Mouse (Mus musculus): ENCODE results near the gene Spp2. TPM values are rescaled to one million over a fixed set of nuclear protein-coding genes. Genes with fewer than 3 reads are reported as not detected.

The Spp2 gene
- polyA plus RNA-seq (2012; rRNA removed), result 1.4 TPM in 2 replicates

DNA sequence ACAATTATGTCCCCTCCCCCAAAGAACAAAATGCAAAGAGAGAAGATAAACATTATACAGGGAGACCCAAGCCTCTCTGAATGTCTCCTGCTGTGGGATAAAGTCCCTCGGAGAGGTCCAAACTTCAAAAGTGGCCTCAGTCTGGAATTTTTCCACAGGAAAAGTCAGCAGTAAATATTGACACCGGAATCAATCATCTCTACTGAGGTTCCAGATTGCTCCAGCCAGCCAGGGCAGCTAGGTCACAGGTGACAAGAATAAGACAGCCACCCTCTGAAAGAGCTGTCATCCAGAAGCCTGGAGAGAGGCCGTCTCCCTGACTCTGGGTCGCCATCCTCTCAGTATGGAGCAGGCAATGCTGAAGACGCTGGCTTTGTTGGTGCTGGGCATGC is at the start of gene Spp2:
TSS of gene Spp2 (plus strand) at position 155 of the 392 bp plus-strand sequence.
- DNase-seq (ENCODE audit: extremely low spot score in 1 of 2, low spot score in 1 of 2), result no peak

DNA sequence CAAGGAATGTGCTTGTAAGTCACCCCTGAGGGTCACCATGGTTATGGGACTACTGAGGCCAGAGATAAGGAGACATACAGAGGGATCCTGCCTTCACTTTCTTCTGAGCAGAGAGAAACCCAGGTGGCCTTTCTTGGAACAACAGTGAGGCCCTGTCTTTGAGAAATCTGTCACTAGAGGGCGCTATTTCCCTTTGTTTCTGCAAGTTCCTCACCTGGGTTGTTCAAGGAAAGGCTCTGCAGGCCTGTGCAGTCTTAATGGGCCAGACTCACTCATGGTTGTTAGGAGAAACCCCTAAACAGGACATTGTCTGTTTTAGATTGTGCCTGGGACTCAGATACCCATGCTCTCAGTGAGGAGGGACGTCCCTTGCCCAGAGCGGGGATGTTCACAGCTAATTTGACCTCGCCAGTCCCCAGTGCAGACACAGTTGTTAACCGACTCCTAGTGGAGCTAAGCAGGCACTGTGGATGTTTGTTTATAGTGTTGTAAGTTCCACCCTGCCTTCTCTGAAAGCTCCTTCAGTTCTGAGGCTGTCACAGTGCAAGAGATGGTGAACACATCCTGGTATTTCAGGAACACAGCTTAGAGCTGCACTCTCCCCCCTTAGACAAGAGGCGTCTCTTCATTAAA is 49.2 kb upstream of the Spp2 start:
- peak; percentile 14 to 91 for DNase-seq (ENCODE audit: extremely low spot score in 1 of 2, low spot score in 1 of 2)

DNA sequence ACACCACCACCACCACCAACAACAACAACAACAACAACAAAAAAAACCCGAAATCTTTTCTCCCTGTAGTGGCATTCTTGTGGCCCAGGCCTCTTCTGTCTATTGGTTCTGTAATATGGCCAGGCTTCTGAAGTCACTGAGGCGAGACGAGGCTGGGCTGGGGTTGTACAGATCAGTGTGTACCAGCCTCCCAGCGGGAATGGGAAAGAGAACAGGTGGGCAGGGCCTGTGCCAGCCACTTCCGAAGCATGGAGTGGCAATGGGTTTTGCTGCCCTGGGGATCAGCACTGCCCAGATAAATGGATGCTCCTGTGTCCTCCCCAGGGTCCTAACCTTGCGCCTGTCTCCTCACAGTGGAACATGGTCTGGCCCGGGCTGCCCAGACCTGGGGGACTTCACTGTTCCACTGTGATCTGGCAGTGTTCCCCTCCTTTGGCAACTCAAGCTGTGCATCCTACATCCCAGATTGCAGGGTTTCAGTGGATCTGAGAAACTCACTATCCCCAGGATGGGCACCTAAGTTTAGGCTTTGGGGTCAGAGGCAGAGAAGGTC is 48.6 kb upstream of the Spp2 start:
- DNase-seq (ENCODE audit: extremely low spot score in 1 of 2, low spot score in 1 of 2), result no peak

DNA sequence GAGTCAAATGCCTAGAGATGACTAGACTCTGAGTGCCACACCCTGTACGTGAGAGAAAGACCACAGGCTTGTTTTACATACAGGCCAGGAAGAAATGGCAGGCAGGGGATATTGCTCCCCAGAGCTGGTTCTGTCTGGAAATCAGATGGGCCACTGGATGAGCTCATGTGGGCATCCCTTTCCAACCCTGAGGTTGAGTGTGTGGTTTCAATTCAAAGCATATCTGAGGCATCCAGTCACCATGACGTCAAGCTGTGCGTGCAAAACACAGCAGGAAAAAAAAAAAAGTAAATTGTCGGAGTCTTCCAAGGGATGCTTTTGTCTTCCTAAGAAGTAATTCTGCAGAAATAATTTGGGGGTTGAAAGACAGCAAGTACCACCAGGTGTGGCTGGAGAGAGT is 45.7 kb upstream of the Spp2 start:
- DNase-seq (ENCODE audit: extremely low spot score in 1 of 2, low spot score in 1 of 2), result no peak

DNA sequence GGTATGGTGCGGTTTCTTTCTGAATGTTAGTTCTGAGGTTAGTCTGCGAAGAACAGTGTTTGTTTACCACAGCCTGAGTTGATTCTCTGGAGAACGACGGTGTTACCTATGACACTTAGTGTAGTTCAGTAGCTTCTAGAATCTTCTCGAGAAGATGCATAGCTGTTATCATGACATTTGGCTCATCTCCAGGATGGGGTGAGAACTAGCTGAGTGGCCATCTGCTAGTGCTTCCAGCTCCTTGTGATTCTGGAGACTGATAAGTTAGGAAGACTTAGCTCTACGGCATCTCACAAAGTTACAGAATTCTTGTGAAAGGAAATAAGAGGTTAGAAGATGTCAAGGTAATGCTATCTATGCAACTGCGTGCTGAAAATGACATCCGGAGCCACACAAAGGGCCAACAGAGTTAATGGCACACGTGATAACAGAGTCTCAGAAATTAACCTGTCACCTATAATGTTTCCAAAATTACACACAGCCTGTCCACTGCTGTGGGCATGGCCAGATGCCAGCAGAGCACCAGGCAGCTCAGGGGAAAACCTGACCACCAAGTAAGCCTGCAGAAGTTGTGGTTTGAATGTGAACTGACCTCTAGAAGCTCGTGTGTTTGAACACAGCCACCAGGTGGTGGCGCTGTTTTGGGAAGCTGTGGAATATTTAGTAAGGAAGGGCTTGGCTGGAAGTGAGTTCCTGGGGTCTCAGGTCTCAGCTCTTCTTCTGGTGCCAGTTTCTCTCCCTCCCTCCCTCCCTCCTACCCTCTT is 39.7 kb upstream of the Spp2 start:
- no peak for DNase-seq (ENCODE audit: extremely low spot score in 1 of 2, low spot score in 1 of 2)

DNA sequence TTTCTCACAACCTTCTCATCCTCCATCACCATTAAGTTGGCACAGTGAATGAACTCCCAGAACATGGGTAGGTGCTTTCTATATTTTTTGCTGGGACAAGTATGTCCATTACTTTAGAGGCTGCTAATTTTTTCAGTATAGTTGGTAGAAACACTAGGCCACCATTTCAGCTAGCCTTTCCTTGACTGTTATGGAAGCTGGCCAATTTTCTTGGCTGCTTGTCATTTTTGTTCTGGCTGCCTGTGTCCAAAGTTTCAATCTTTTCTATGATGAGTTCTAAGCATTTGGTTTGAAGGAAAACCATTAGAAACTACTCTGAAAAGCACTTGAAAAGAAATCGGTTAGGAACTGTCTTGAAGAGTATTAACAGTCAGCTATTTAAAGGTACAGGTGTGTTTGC is 28.3 kb upstream of the Spp2 start:
- DNase-seq (ENCODE audit: extremely low spot score in 1 of 2, low spot score in 1 of 2), result no peak

DNA sequence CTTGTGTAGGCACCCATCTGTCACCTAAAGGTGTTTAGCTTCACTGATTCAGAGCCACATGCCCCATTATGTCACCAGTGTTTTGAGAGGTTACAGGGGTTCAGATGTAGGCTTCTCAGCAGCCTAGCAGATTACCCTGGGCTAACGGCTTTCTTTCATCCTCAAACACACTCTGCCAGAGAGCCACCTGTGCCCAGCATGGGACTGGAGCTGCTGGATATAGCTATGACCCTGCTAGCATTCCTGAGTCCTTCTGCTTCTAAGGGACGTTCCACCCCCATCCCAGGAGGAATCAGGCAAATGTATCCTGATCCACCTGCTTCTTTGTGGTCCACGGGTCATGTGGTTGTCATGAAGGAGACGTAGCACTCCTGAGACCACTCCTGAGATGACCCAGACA is 15.1 kb upstream of the Spp2 start:
- no peak for DNase-seq (ENCODE audit: extremely low spot score in 1 of 2, low spot score in 1 of 2)

DNA sequence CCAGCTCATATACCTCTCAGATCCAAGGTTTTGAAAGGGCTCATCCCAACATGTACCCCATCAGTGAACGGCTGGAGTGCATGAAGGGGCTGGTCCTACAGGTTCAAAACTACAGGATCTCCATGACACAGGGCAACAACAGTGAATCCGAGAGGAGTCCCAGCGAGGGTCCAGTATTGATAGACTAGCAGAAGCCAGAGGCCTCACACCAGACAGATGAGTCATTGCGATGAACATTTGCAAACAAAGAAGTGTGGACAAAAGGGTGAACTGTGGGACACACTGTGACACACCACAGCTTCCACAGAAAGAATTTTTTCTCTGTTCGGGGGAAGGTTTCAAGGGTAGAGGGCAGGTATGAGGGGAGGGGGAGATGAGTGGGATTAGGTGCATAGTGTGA is 13.4 kb upstream of the Spp2 start:
- no peak for DNase-seq (ENCODE audit: extremely low spot score in 1 of 2, low spot score in 1 of 2)

DNA sequence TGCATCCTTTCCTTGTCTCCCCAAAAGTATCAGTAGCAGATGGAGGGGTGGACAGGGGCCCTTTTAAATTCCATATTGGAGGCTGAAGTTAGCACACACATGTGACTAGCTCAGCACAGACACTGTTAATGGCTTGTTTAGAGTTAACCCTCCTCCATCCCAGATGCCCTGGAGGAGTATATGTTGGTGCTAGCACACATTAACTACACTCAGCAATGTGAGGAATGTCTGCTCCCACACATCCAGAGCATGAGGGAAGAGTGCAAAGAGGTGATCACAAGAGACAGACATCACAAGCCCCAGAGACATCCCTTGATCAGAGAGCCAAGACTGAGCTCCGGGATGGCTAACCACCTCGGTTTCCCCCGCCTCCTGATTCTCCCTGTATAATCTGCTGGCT is 3.4 kb upstream of the Spp2 start:
- peak in 1 of 2 experiments; percentile 33 for DNase-seq (ENCODE audit: extremely low spot score in 1 of 2, low spot score in 1 of 2)

DNA sequence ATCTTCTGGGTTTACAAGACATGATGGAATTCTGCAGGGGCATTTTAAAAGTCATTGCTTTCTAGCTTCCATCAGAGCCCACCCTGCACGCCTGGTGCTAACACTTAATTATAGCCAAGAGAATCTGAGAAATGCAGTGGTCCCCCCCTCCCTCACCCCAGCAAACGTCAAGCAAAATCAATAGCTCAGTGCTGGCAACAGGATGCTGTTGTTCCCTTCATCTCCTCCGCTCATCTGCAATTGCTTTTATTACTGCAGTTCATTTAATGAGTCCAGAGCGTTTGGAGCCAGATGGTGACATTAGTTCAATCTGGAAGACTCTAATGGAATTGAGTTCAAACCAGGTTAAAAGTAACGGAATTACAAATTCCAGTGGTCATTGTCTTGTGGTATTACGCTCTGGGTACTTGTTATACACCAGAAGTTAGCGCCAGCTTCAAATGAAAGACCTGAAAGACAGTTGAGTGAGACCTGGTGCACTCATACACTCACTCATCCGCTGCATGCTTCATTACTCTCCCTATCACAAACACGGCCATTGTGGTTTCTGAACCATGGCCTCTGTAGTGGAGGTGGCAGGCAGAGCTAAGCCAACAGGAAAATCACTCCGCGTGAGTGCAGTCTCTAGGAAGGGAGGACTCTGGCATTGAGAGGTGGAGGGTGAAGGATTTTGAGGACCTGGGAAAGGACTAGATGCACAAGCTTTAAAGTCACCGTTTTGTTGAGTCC is 519 bp upstream of the Spp2 start:
- no peak for DNase-seq (ENCODE audit: extremely low spot score in 1 of 2, low spot score in 1 of 2)

DNA sequence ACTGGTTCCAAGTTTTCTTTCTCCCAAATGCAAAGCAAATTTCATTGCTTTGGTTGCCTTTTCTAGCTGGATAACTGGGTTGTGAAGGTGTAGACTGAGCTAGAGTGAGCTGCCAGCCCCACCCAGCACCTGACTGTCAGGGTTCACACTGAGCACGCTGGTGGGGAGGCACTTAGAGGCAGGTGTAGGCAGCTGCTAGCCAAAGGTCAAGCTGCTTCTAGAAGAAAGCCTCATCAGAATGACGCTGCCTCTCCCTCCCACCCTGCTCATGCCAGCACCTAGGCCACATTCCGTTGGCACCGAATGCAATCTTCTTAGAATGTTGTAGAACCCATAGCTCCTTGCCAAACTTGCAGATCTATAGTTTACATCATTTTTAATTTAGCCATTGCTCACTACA is 1.6 kb downstream of the Spp2 start:
- no peak for DNase-seq (ENCODE audit: extremely low spot score in 1 of 2, low spot score in 1 of 2)

DNA sequence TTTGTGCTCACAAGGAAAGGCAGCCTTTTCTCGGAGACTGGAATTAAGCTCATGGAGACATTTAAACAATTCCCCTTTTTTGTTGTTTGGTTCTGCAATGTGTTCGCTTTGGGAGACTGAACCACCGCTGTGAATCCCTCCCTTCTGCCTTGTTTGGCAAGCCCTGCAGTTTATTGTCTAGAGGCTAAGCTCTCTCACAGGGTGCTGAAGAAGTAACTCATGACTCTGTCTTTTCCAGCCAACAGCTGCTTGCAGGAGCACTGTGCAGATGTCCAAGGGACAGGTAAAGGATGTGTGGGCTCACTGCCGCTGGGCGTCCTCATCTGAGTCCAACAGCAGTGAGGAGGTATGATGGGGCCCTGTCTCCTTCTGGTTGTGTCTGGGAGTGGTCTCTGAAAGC is 5.3 kb downstream of the Spp2 start:
- no peak for DNase-seq (ENCODE audit: extremely low spot score in 1 of 2, low spot score in 1 of 2)

DNA sequence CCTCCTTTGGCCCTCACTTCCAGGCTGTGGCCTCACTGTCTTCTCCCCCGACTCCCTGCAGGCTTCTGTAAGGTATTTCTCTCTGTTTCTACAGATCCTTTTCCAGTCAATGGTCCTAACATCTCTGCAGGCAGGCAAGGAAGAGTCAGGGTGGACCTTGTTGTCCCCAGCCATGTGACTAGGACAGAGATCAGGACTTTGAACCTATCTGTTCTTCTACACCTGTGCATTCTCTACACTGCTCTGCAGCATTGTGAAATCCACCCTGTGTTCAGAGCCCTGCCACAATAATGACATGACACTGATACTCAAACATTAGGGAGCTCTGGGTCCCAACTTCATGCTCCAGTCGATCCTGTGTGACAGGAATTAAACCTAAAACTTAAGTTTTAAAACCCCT is 12.2 kb downstream of the Spp2 start:
- DNase-seq (ENCODE audit: extremely low spot score in 1 of 2, low spot score in 1 of 2), result no peak

DNA sequence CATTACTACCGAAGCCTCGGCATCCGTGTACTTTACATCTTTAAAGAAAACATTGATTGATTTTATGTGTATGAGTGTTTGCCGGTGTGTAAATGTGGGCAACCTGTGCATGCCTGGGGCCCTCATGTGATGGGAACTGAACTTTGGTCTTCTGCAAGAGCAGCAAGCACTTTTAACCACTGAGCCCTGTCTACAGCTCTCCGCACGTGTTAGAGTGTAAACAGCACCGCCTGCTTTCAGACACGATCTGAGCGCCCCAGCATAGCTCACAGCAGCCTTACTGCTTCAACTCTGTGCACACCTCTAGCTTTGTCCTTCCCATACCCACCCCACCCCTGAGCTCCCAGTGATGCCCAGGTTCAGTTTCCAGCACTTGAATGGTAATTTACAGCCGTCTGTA is 15.3 kb downstream of the Spp2 start:
- DNase-seq (ENCODE audit: extremely low spot score in 1 of 2, low spot score in 1 of 2), result no peak

DNA sequence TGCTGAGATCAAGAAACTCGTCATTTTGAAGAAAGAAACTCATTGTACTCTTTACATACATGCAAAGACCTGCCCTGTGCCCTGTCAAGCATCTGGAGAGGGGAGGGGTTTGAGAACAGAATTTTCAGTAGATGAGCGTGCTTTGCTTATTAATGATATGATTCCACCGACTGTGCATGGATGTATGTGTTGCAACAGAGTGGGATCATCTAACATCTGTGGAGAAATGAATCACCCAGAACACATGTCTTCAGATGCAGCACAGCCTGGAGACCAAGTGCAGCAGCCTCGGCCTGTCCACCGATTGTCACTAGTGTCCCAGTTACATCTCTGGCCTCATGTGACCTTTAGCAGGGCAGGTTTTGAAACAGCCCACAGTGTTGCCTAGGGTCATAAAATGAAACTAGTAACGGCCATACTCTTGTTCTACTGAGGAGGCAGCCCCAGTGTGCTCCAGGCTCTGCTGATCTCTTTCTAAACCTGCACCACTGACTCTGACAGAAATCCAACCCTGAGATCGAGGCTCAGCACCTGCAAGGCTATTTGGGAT is 16.2 kb downstream of the Spp2 start:
- peak in 1 of 2 experiments; percentile 14 for DNase-seq (ENCODE audit: extremely low spot score in 1 of 2, low spot score in 1 of 2)

DNA sequence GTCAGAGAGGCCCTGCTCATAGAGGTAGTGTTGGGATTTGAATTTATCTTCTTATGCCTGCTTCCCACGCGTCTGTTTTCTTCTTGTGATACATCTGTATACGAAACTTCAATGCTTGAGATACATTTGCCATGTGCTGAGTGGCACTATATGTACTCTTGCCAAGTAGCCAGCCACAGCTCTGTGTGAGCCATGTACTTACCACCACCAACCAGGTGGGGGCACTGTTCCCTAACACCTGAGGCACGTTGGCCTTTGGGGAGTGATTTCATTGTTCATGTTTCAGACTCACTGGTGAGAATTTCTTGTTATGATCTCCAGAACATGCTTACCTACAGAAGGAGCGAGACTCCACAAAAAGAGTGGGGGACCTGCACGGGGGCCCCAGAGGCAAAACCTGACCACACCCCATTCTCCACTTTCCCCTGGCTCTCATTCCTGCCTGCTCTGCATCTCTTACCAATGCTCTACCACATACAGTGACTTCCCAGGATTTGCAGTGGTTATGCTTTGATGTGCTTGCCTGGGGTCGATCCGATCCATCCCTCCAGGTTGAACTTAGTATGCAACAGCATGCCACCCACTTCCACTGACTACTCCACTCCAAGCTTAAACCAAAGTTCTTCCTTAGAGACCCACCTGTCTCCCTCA is 18.0 kb downstream of the Spp2 start:
- DNase-seq (ENCODE audit: extremely low spot score in 1 of 2, low spot score in 1 of 2), result peak; percentile 23 to 89

DNA sequence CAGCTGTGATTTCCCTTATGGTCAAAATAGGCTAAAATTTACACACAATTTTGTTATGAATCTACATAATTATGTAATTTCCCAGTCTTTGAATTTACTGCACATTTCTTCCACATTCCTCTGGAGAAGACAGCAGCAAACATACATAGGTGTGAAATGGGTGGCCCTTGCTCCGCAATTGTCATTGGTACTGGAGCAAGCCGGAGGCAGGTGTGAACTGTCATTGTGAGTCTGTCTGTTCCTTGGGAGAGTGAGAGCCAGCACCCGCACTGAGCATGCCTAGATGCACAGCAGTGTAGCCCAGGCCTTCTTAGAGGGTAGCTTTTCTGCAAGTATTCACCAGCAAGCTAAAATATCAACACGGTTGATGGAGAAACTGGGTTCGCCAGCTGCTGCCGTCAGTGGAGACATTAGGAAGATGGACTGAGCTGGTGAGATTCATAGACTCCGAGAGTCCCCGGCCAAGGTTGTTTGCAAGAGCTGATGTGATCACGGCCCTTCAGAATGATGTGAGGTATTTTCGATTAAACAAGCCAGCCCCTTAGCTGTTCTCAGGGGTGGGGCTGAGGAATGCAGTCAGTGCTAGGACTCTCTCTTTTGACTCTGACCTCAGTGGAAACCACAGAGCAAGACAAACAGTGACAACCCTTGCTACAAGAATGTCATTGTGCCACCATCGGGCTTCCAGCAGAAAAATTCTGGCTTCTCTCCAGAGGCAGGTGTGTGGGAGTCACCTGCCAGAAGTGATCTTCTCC is 21.4 kb downstream of the Spp2 start:
- DNase-seq (ENCODE audit: extremely low spot score in 1 of 2, low spot score in 1 of 2), result peak in 1 of 2 experiments; percentile 31

DNA sequence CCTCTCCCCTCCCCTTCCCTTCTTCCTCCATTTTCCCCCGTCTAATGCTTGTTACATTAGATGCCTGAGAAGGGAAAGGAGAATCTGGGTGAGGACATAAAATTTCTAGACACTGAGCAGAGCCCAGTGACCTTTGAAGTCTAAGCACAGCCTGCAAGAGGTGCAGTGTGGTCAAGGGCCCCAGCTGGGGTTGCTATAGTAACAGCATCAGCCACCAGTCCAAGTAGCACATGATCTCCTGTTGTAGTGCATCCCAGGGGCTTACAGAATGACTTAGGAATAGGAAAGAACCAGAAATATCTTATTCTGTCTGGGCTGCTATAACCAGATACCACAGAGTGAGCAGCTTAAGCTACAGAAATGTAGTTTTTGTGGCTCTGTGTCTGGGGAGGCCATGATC is 22.7 kb downstream of the Spp2 start:
- DNase-seq (ENCODE audit: extremely low spot score in 1 of 2, low spot score in 1 of 2), result no peak

DNA sequence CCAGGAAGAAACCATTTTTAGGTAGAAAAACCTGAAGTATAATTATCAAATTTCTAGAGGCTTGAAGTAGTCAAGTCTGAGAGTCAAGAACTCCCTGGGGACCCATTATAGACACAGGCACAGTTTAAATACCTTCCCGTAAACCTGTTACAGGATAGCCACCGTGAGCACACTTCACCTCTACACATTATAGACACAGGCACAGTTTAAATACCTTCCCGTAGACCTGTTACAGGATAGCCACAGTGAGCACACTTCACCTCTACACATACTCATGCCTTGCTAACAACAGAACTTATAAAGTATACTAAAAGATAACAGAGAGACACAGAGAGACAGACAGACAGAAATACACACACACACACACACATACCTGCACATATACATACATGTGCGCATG is 24.5 kb downstream of the Spp2 start:
- DNase-seq (ENCODE audit: extremely low spot score in 1 of 2, low spot score in 1 of 2), result no peak

DNA sequence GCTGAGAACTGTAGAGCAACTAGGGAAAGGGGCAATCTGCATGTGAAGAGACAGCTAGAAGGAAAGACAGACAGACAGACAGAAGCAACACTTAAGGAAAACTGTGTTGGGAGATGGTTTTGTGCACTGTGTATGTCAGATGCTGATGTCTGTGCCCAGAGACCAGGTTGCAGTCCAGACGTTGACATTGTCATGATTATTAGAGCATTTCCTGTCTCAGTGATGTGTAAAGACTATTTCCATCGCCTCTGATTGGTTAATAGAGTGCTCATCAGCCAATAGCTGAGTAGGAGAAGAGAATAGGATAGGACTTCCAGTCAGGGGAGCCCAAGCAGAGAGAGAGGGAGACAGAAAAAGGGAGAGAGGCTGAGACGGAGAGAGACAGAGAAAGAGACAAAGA is 25.8 kb downstream of the Spp2 start:
- no peak for DNase-seq (ENCODE audit: extremely low spot score in 1 of 2, low spot score in 1 of 2)

All from frontal cortex, adult 2 months (tissue).